Mouse (Mus musculus): ENCODE measurements around the gene Olfr149. TPM values are rescaled to one million over a fixed set of nuclear protein-coding genes. Genes with fewer than 3 reads are reported as not detected.

Gene Olfr149
- polyA plus RNA-seq, 1 experiment: not detected

Other genes starting within 250 kb of the Olfr149 start
- gene Olfr955, start 235.2 kb downstream of the Olfr149 start, polyA plus RNA-seq (2012; ENCODE audit: insufficient read depth, insufficient read length, missing spikeins): not detected in 2 replicates
- not detected in 2 replicates for gene Olfr44, start 213.1 kb downstream of the Olfr149 start, polyA plus RNA-seq (2012; ENCODE audit: insufficient read depth, insufficient read length, missing spikeins)
- not detected in 2 replicates for gene Olfr957, start 191.3 kb downstream of the Olfr149 start, polyA plus RNA-seq (2012; ENCODE audit: insufficient read depth, insufficient read length, missing spikeins)
- not detected in 2 replicates for gene Olfr958, start 153.1 kb downstream of the Olfr149 start, polyA plus RNA-seq (2012; ENCODE audit: insufficient read depth, insufficient read length, missing spikeins)
- not detected in 2 replicates for gene Olfr959, start 131.5 kb downstream of the Olfr149 start, polyA plus RNA-seq (2012; ENCODE audit: insufficient read depth, insufficient read length, missing spikeins)
- not detected in 2 replicates for gene AW551984, start 102.7 kb downstream of the Olfr149 start, polyA plus RNA-seq (2012; ENCODE audit: insufficient read depth, insufficient read length, missing spikeins)
- gene Olfr148, start 96.5 kb downstream of the Olfr149 start, polyA plus RNA-seq (2012; ENCODE audit: insufficient read depth, insufficient read length, missing spikeins): not detected in 2 replicates
- gene Olfr960, start 85.7 kb downstream of the Olfr149 start, polyA plus RNA-seq (2012; ENCODE audit: insufficient read depth, insufficient read length, missing spikeins): not detected in 2 replicates
- gene Olfr961, start 62.0 kb downstream of the Olfr149 start, polyA plus RNA-seq (2012; ENCODE audit: insufficient read depth, insufficient read length, missing spikeins): not detected in 2 replicates
- not detected in 2 replicates for gene Olfr963, start 39.9 kb downstream of the Olfr149 start, polyA plus RNA-seq (2012; ENCODE audit: insufficient read depth, insufficient read length, missing spikeins)
- gene Olfr965, start 4.2 kb upstream of the Olfr149 start, polyA plus RNA-seq (2012; ENCODE audit: insufficient read depth, insufficient read length, missing spikeins): not detected in 2 replicates
- gene Olfr150, start 23.9 kb upstream of the Olfr149 start, polyA plus RNA-seq (2012; ENCODE audit: insufficient read depth, insufficient read length, missing spikeins): not detected in 2 replicates
- gene Olfr967, start 39.1 kb upstream of the Olfr149 start, polyA plus RNA-seq (2012; ENCODE audit: insufficient read depth, insufficient read length, missing spikeins): not detected in 2 replicates
- not detected in 2 replicates for gene Olfr968, start 76.1 kb upstream of the Olfr149 start, polyA plus RNA-seq (2012; ENCODE audit: insufficient read depth, insufficient read length, missing spikeins)
- gene Olfr969, start 83.8 kb upstream of the Olfr149 start, polyA plus RNA-seq (2012; ENCODE audit: insufficient read depth, insufficient read length, missing spikeins): not detected in 2 replicates
- not detected in 2 replicates for gene Olfr970, start 101.7 kb upstream of the Olfr149 start, polyA plus RNA-seq (2012; ENCODE audit: insufficient read depth, insufficient read length, missing spikeins)
- gene Olfr971, start 129.8 kb upstream of the Olfr149 start, polyA plus RNA-seq (2012; ENCODE audit: insufficient read depth, insufficient read length, missing spikeins): not detected in 2 replicates
- not detected in 2 replicates for gene Olfr972, start 159.3 kb upstream of the Olfr149 start, polyA plus RNA-seq (2012; ENCODE audit: insufficient read depth, insufficient read length, missing spikeins)
- not detected in 2 replicates for gene Olfr229, start 200.2 kb upstream of the Olfr149 start, polyA plus RNA-seq (2012; ENCODE audit: insufficient read depth, insufficient read length, missing spikeins)
- not detected in 2 replicates for gene Olfr974, start 230.4 kb upstream of the Olfr149 start, polyA plus RNA-seq (2012; ENCODE audit: insufficient read depth, insufficient read length, missing spikeins)
- not detected in 2 replicates for gene Olfr975, start 244.9 kb upstream of the Olfr149 start, polyA plus RNA-seq (2012; ENCODE audit: insufficient read depth, insufficient read length, missing spikeins)

Measured in brown adipose tissue, adult 24 weeks (tissue).